Mouse (Mus musculus) neural tube, embryonic 11.5 days (tissue): ENCODE results near the gene Plod1. TPM values are rescaled to one million over a fixed set of nuclear protein-coding genes. Genes with fewer than 3 reads are reported as not detected.

Source experiments
- ATAC-seq: fragments of 200-750 bp; cut with Nextera tagmentation; 2 replicates; pipeline ENCODE4 v1.8.0; 2017; ENCODE audit warnings: moderate number of reproducible peaks, mild to moderate bottlenecking, moderate TSS enrichment, moderate library complexity; ENCODE audit not compliant: insufficient read depth, low FRiP score, low TSS enrichment
- DNase-seq: peaks from one replicate; pipeline ENCODE4 v3.0.0-alpha.2; 2015; ENCODE audit warnings: low spot score
- H3K27ac ChIP-seq: fragments of 300-500 bp; sonication (generic); 2 replicates; pipeline ENCODE4 v1.5.1; 2014; ENCODE audit warnings: low read depth, mild to moderate bottlenecking, low read length
- H3K27me3 ChIP-seq: fragments of 300-500 bp; sonication (generic); 2 replicates; pipeline ENCODE4 v1.6.1; 2014; ENCODE audit warnings: mild to moderate bottlenecking, low read length, mixed read lengths; ENCODE audit not compliant: control insufficient read depth, insufficient read depth
- H3K36me3 ChIP-seq: fragments of 300-500 bp; sonication (generic); 2 replicates; pipeline ENCODE4 v1.6.1; 2014; ENCODE audit warnings: mild to moderate bottlenecking, low read length, moderate library complexity, mixed read lengths; ENCODE audit not compliant: control insufficient read depth, insufficient read depth
- H3K4me1 ChIP-seq: fragments of 300-500 bp; sonication (generic); 2 replicates; pipeline ENCODE4 v1.6.1; 2014; ENCODE audit warnings: low read length, mixed read lengths; ENCODE audit not compliant: control insufficient read depth, insufficient read depth
- H3K4me2 ChIP-seq: fragments of 300-500 bp; sonication (generic); 2 replicates; pipeline ENCODE4 v1.6.1; 2014; ENCODE audit warnings: low read depth, mild to moderate bottlenecking, moderate library complexity
- H3K4me3 ChIP-seq: fragments of 300-500 bp; sonication (generic); 2 replicates; pipeline ENCODE4 v1.5.1; 2014; ENCODE audit warnings: low read depth, low read length
- H3K9ac ChIP-seq: fragments of 300-500 bp; sonication (generic); 2 replicates; pipeline ENCODE4 v1.6.1; 2014; ENCODE audit warnings: mild to moderate bottlenecking, low read length
- H3K9me3 ChIP-seq: fragments of 300-500 bp; sonication (generic); 2 replicates; pipeline ENCODE4 v1.6.1; 2016; ENCODE audit warnings: low read length; ENCODE audit not compliant: control insufficient read depth
- WGBS: fragments of 180-500 bp; shearing (Covaris S2); extraction: QIAGEN DNeasy Blood & Tissue Kit; methylation state at CpG from one replicate; pipeline ENCODE4 v1.1.7; 2014; 5-methylcytosine and 5-hydroxymethylcytosine counted together
- polyA plus RNA-seq: library from polyadenylated mRNA; unstranded; fragments of >200 nt; fragmentation: Nextera tagmentation; extraction: Ambion mirVana; gene quantifications from 2 replicates; pipeline ENCODE4 v1.2.1, GENCODE M21; 2014

Gene Plod1
- polyA plus RNA-seq, 1 experiment from 2014 or later, result 35.2 TPM

GRCm38 (mm10) chr4:147965712-147966111 is 29.1 kb upstream of the Plod1 start:
- no peak for ATAC-seq
- Histone ChIP-seq H3K4me2 (no peak overlapping the region), H3K36me3 (no peaks in the 10 kb centered on the region), H3K4me3 (no peak overlapping the region), H3K27me3 (no peaks in the 10 kb centered on the region), H3K4me1 (no peaks in the 10 kb centered on the region), H3K9me3 (no peaks in the 10 kb centered on the region), H3K27ac (no peak overlapping the region), H3K9ac (no peak overlapping the region)
- no peak for DNase-seq
- WGBS, result 85% methylated on average over 7 of the region's 7 CpGs

- Histone ChIP-seq H3K9ac (no peak overlapping the region), H3K27me3 (no peaks in the 10 kb centered on the region), H3K36me3 (no peaks in the 10 kb centered on the region), H3K4me3 (no peak overlapping the region), H3K27ac (no peak overlapping the region), H3K4me1 (no peaks in the 10 kb centered on the region), H3K4me2 (no peak overlapping the region), H3K9me3 (no peaks in the 10 kb centered on the region)
- 86% methylated on average over 15 of the region's 15 CpGs for WGBS
- ATAC-seq, result no peak
- no peak for DNase-seq
Observed at GRCm38 (mm10) chr4:147963623-147964022, 27.1 kb upstream of the Plod1 start.

- H3K27ac ChIP-seq, result no peak overlapping the region
- ATAC-seq (no peak), DNase-seq (no peak)
- H3K9me3 ChIP-seq, result no peaks in the 10 kb centered on the region
- H3K4me1 ChIP-seq, result no peaks in the 10 kb centered on the region
- H3K9ac ChIP-seq, result no peak overlapping the region
- H3K36me3 ChIP-seq, result no peaks in the 10 kb centered on the region
- H3K4me3 ChIP-seq, result no peak overlapping the region
- 74% methylated on average over 6 of the region's 6 CpGs for WGBS
- no peaks in the 10 kb centered on the region for H3K27me3 ChIP-seq
- H3K4me2 ChIP-seq, result no peak overlapping the region
Observed at GRCm38 (mm10) chr4:147962781-147963180, 26.2 kb upstream of the Plod1 start.

GRCm38 (mm10) chr4:147959881-147960831 is 23.6 kb upstream of the Plod1 start:
- Histone ChIP-seq H3K9me3 (no peaks in the 10 kb centered on the region), H3K4me3 (no peak overlapping the region), H3K4me1 (no peaks in the 10 kb centered on the region), H3K27ac (no peak overlapping the region), H3K36me3 (no peaks in the 10 kb centered on the region), H3K27me3 (no peaks in the 10 kb centered on the region), H3K9ac (no peak overlapping the region), H3K4me2 (no peak overlapping the region)
- DNase-seq, result peak; percentile 83
- peak; percentile 83; the same call in 1 of the 2 replicates for ATAC-seq
- WGBS, result 46% methylated on average over 6 of the region's 6 CpGs

- no peak overlapping the region for H3K9ac ChIP-seq
- ATAC-seq (no peak), DNase-seq (no peak)
- no peak overlapping the region for H3K4me2 ChIP-seq
- no peaks in the 10 kb centered on the region for H3K27me3 ChIP-seq
- no peaks in the 10 kb centered on the region for H3K4me1 ChIP-seq
- no peak overlapping the region for H3K4me3 ChIP-seq
- no peaks in the 10 kb centered on the region for H3K36me3 ChIP-seq
- no peak overlapping the region for H3K27ac ChIP-seq
- 41% methylated on average over 11 of the region's 11 CpGs for WGBS
- H3K9me3 ChIP-seq, result no peaks in the 10 kb centered on the region
Observed at GRCm38 (mm10) chr4:147957141-147957540, 20.6 kb upstream of the Plod1 start.

- 14% methylated on average over 4 of the region's 4 CpGs for WGBS
- H3K4me2 ChIP-seq, result no peak overlapping the region
- no peak overlapping the region for H3K4me3 ChIP-seq
- no peak overlapping the region for H3K27ac ChIP-seq
- DNase-seq (peak; percentile 46), ATAC-seq (no peak)
- H3K9me3 ChIP-seq, result no peaks in the 10 kb centered on the region
- H3K9ac ChIP-seq, result no peak overlapping the region
- no peaks in the 10 kb centered on the region for H3K36me3 ChIP-seq
- no peaks in the 10 kb centered on the region for H3K4me1 ChIP-seq
- H3K27me3 ChIP-seq, result no peaks in the 10 kb centered on the region
Observed at GRCm38 (mm10) chr4:147953590-147953989, 17.0 kb upstream of the Plod1 start.

GRCm38 (mm10) chr4:147947511-147947910 is 10.9 kb upstream of the Plod1 start:
- Histone ChIP-seq H3K27me3 (no peaks in the 10 kb centered on the region), H3K36me3 (peaks cover 11% of the 10 kb centered on the region), H3K27ac (no peak overlapping the region), H3K9me3 (no peaks in the 10 kb centered on the region), H3K9ac (no peak overlapping the region), H3K4me2 (no peak overlapping the region), H3K4me3 (no peak overlapping the region), H3K4me1 (no peaks in the 10 kb centered on the region)
- no peak for DNase-seq
- 73% methylated on average over 2 of the region's 2 CpGs for WGBS
- ATAC-seq, result no peak

GRCm38 (mm10) chr4:147943005-147943404 is 6.4 kb upstream of the Plod1 start:
- Histone ChIP-seq H3K4me1 (peaks cover 11% of the 10 kb centered on the region), H3K4me3 (no peak overlapping the region), H3K27ac (no peak overlapping the region), H3K9ac (no peak overlapping the region), H3K9me3 (no peaks in the 10 kb centered on the region), H3K4me2 (no peak overlapping the region), H3K36me3 (peaks cover 11% of the 10 kb centered on the region), H3K27me3 (no peaks in the 10 kb centered on the region)
- WGBS, result 96% methylated on average over 1 of the region's 1 CpGs
- no peak for ATAC-seq
- DNase-seq, result no peak
